Mouse (Mus musculus): ENCODE results near the gene Mettl7a3. TPM values are rescaled to one million over a fixed set of nuclear protein-coding genes. Genes with fewer than 3 reads are reported as not detected.
"Not testable (repeated sequence)": the region's sequence is repeated elsewhere in the genome, so short reads cannot be mapped to it uniquely, and the experiment has no call there.

The Mettl7a3 gene
- polyA plus RNA-seq, 1 experiment from 2014 or later, result not detected

- H3K9ac ChIP-seq, result no peak overlapping the region
- H3K9me3 ChIP-seq, result no peaks in the 10 kb centered on the region
- ATAC-seq (ENCODE audit: low FRiP score), result no peak
- no peaks in the 10 kb centered on the region for H3K4me1 ChIP-seq
- H3K4me3 ChIP-seq (replicated peaks), result no peak overlapping the region
- 93% methylated on average over 5 of the region's 5 CpGs for WGBS
- no peaks in the 10 kb centered on the region for H3K27me3 ChIP-seq
- 0 out of 2 replicates have a peak, but pooled peaks cover 3% of the 10 kb centered on the region for H3K36me3 ChIP-seq (replicated peaks)
- H3K27ac ChIP-seq, result no peak overlapping the region
- H3K4me2 ChIP-seq, result no peak overlapping the region
Measured at GRCm38 (mm10) chr15:100314448-100315145, 20.1 kb upstream of the Mettl7a3 start.

- H3K4me1 ChIP-seq; H3K27ac ChIP-seq; H3K4me3 ChIP-seq (replicated peaks); H3K9ac ChIP-seq; ATAC-seq (ENCODE audit: low FRiP score); H3K4me2 ChIP-seq; H3K36me3 ChIP-seq (replicated peaks); H3K27me3 ChIP-seq; H3K9me3 ChIP-seq: not testable (repeated sequence)
- WGBS, result 51% methylated on average over 4 of the region's 4 CpGs
Measured at GRCm38 (mm10) chr15:100318014-100318671, 16.6 kb upstream of the Mettl7a3 start.

- Histone ChIP-seq H3K27ac (no peak overlapping the region), H3K27me3 (no peaks in the 10 kb centered on the region), H3K9me3 (no peaks in the 10 kb centered on the region), H3K36me3 (replicated peaks) (no peaks in the 10 kb centered on the region), H3K9ac (no peak overlapping the region), H3K4me3 (replicated peaks) (no peak overlapping the region), H3K4me2 (no peak overlapping the region), H3K4me1 (no peaks in the 10 kb centered on the region)
- ATAC-seq (ENCODE audit: low FRiP score), result no peak
- 80% methylated on average over 1 of the region's 1 CpGs for WGBS
Measured at GRCm38 (mm10) chr15:100319884-100320283, 14.8 kb upstream of the Mettl7a3 start.

GRCm38 (mm10) chr15:100320295-100320905 lies 14.3 kb upstream of the Mettl7a3 start:
- H3K4me1 ChIP-seq, result no peaks in the 10 kb centered on the region
- no peak overlapping the region for H3K27ac ChIP-seq
- H3K9me3 ChIP-seq, result no peaks in the 10 kb centered on the region
- no peak for ATAC-seq (ENCODE audit: low FRiP score)
- H3K9ac ChIP-seq, result no peak overlapping the region
- 83% methylated on average over 9 of the region's 9 CpGs for WGBS
- no peaks in the 10 kb centered on the region for H3K27me3 ChIP-seq
- H3K4me2 ChIP-seq, result no peak overlapping the region
- H3K36me3 ChIP-seq (replicated peaks), result no peaks in the 10 kb centered on the region
- no peak overlapping the region for H3K4me3 ChIP-seq (replicated peaks)

- Histone ChIP-seq H3K4me2 (no peak overlapping the region), H3K4me1 (no peaks in the 10 kb centered on the region), H3K4me3 (replicated peaks) (no peak overlapping the region), H3K27ac (no peak overlapping the region), H3K9ac (no peak overlapping the region), H3K36me3 (replicated peaks) (no peaks in the 10 kb centered on the region), H3K27me3 (no peaks in the 10 kb centered on the region), H3K9me3 (no peaks in the 10 kb centered on the region)
- WGBS, result 61% methylated on average over 5 of the region's 5 CpGs
- ATAC-seq (ENCODE audit: low FRiP score), result no peak
Measured at GRCm38 (mm10) chr15:100321134-100321533, 13.6 kb upstream of the Mettl7a3 start.

GRCm38 (mm10) chr15:100324021-100324591 lies 10.6 kb upstream of the Mettl7a3 start:
- Histone ChIP-seq H3K4me3 (replicated peaks) (no peak overlapping the region), H3K27me3 (no peaks in the 10 kb centered on the region), H3K9ac (no peak overlapping the region), H3K27ac (no peak overlapping the region), H3K9me3 (no peaks in the 10 kb centered on the region), H3K4me1 (no peaks in the 10 kb centered on the region), H3K4me2 (no peak overlapping the region), H3K36me3 (replicated peaks) (no peaks in the 10 kb centered on the region)
- WGBS, result 88% methylated on average over 12 of the region's 12 CpGs
- ATAC-seq (ENCODE audit: low FRiP score), result no peak

- no peak overlapping the region for H3K4me3 ChIP-seq (replicated peaks)
- ATAC-seq (ENCODE audit: low FRiP score), result no peak
- no peaks in the 10 kb centered on the region for H3K36me3 ChIP-seq (replicated peaks)
- no peaks in the 10 kb centered on the region for H3K9me3 ChIP-seq
- H3K4me1 ChIP-seq, result no peaks in the 10 kb centered on the region
- H3K27ac ChIP-seq, result no peak overlapping the region
- H3K4me2 ChIP-seq, result no peak overlapping the region
- H3K9ac ChIP-seq, result no peak overlapping the region
- H3K27me3 ChIP-seq, result no peaks in the 10 kb centered on the region
- 90% methylated on average over 3 of the region's 3 CpGs for WGBS
Measured at GRCm38 (mm10) chr15:100325235-100325634, 9.5 kb upstream of the Mettl7a3 start.

GRCm38 (mm10) chr15:100328089-100328488 lies 6.6 kb upstream of the Mettl7a3 start:
- ATAC-seq (ENCODE audit: low FRiP score); H3K9me3 ChIP-seq; H3K36me3 ChIP-seq (replicated peaks); H3K4me2 ChIP-seq; H3K4me3 ChIP-seq (replicated peaks); H3K27me3 ChIP-seq; H3K9ac ChIP-seq; H3K27ac ChIP-seq; H3K4me1 ChIP-seq: not testable (repeated sequence)
- 75% methylated on average over 4 of the region's 4 CpGs for WGBS

GRCm38 (mm10) chr15:100329336-100329735 lies 5.4 kb upstream of the Mettl7a3 start:
- H3K27ac ChIP-seq; H3K27me3 ChIP-seq; H3K4me2 ChIP-seq; H3K4me3 ChIP-seq (replicated peaks); ATAC-seq (ENCODE audit: low FRiP score); H3K4me1 ChIP-seq; H3K36me3 ChIP-seq (replicated peaks); H3K9ac ChIP-seq; H3K9me3 ChIP-seq: not testable (repeated sequence)
- WGBS, result 72% methylated on average over 10 of the region's 10 CpGs

GRCm38 (mm10) chr15:100330739-100331138 lies 4.0 kb upstream of the Mettl7a3 start:
- Histone ChIP-seq H3K4me2 (no peak overlapping the region), H3K36me3 (replicated peaks) (no peaks in the 10 kb centered on the region), H3K4me3 (replicated peaks) (no peak overlapping the region), H3K4me1 (no peaks in the 10 kb centered on the region), H3K27me3 (no peaks in the 10 kb centered on the region), H3K9ac (no peak overlapping the region), H3K9me3 (no peaks in the 10 kb centered on the region), H3K27ac (no peak overlapping the region)
- WGBS, result 86% methylated on average over 7 of the region's 7 CpGs
- ATAC-seq (ENCODE audit: low FRiP score), result no peak

GRCm38 (mm10) chr15:100332077-100332961 lies 2.4 kb upstream of the Mettl7a3 start:
- not testable (repeated sequence) for H3K36me3 ChIP-seq (replicated peaks); H3K9ac ChIP-seq; H3K27me3 ChIP-seq; H3K4me1 ChIP-seq; H3K4me3 ChIP-seq (replicated peaks); H3K4me2 ChIP-seq; H3K27ac ChIP-seq; H3K9me3 ChIP-seq
- WGBS, result 53% methylated on average over 3 of the region's 10 CpGs
- 0 out of 2 replicates have a peak, but pooled peaks have one; percentile 14 for ATAC-seq (ENCODE audit: low FRiP score)

GRCm38 (mm10) chr15:100337328-100337727 lies 2.6 kb downstream of the Mettl7a3 start:
- H3K36me3 ChIP-seq (replicated peaks); H3K4me2 ChIP-seq; H3K27ac ChIP-seq; H3K9ac ChIP-seq; H3K4me3 ChIP-seq (replicated peaks); ATAC-seq (ENCODE audit: low FRiP score); H3K9me3 ChIP-seq; H3K4me1 ChIP-seq; H3K27me3 ChIP-seq: not testable (repeated sequence)
